8 mouse cellular contexts compared by ENCODE assay signal in the genomic region with DNA sequence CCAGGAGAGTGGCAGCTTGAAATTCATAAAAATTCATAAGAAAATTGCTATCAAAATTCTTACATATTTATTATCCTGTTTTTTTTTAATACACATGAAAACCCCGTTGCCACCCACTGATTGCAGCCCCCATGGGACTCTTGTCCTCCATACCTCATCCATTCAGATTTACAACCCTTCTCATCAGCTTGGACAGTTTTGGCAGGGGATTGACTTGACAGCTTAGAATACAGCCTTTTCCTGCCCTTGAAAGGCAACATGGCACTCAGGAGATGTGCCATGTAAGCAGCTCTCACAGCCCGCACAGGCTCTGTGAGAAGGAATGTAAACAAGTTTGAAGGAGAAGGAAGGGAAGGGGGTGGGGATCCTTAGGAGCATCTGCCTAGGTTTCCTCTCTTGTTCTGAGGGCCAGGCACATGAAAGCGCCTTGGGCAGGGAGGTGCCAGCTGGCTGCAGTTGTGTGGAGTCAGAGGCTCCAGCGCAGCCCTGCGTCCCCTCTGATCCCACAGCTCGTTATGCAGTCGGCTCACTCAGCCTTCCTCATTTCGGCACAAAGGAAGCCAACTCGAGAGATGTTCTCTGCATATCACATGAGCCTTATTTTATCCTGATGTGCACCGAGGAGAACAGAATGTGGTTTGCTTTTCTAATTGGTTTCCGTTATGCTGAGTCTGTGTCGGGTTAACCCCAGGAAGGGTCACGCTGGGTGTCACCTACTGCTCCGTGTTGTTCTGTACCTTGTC.
DNase-seq lines count a peak whose midpoint lies in the region; ATAC-seq and TF ChIP-seq lines count a peak whose summit lies in the region.

No protein-coding gene starts in this region.

- peaks cover 4% of the 10 kb centered on the region; the same call in 1 of the 2 replicates for H3K4me1 ChIP-seq in kidney, embryonic 14.5 days (ENCODE audit: control insufficient read depth, insufficient read depth, low read length)
- peaks cover 2% of the 10 kb centered on the region; the same call in 1 of the 2 replicates for H3K4me1 ChIP-seq in cortical plate, adult 2 months (ENCODE audit: control insufficient read depth, insufficient read depth, low read length)
- H3K4me1 ChIP-seq in intestine, postnatal 0 days (replicated peaks; ENCODE audit: control insufficient read depth, insufficient read depth, low read length), result 0 out of 2 replicates have a peak, but pooled peaks cover 2% of the 10 kb centered on the region
- H3K4me1 ChIP-seq in liver, embryonic 16.5 days (ENCODE audit: control insufficient read depth, low read depth, low read length), result no peaks in the 10 kb centered on the region; the same call in 1 of the 2 replicates

- ATAC-seq in kidney, embryonic 14.5 days (ENCODE audit: low FRiP score, low TSS enrichment), result no peak
- no peak for ATAC-seq in intestine, postnatal 0 days
- ATAC-seq in liver, embryonic 16.5 days (ENCODE audit: low read depth), result no peak

- TF ChIP-seq POLR2A in cortical plate, adult 2 months (IDR thresholded peaks at IDR 0.05; ENCODE audit: extremely low read depth, insufficient read depth, low read length), result no peak

- H3K4me3 ChIP-seq in kidney, embryonic 14.5 days (ENCODE audit: low read length), result no peak overlapping the region
- 0 out of 2 replicates have a peak overlapping the region, but pooled peaks have one; percentile 1 for H3K4me3 ChIP-seq in cortical plate, adult 2 months (ENCODE audit: insufficient read depth, low read length)
- H3K4me3 ChIP-seq in intestine, postnatal 0 days (ENCODE audit: low read depth, low read length), result no peak overlapping the region
- 0 out of 2 replicates have a peak overlapping the region, but pooled peaks have one; percentile 1 for H3K4me3 ChIP-seq in liver, embryonic 16.5 days (ENCODE audit: low read depth, low read length)

- H3K36me3 ChIP-seq in kidney, embryonic 14.5 days (ENCODE audit: control insufficient read depth, insufficient read depth, low read length), result no peaks in the 10 kb centered on the region
- H3K36me3 ChIP-seq in intestine, postnatal 0 days (ENCODE audit: control insufficient read depth, insufficient read depth), result no peaks in the 10 kb centered on the region
- no peaks in the 10 kb centered on the region for H3K36me3 ChIP-seq in liver, embryonic 16.5 days (ENCODE audit: control insufficient read depth, insufficient read depth)

- peak overlapping the region; percentile 23 for H3K4me2 ChIP-seq in kidney, embryonic 14.5 days (replicated peaks; ENCODE audit: low read depth, low read length)
- peak overlapping the region; percentile 40 for H3K4me2 ChIP-seq in intestine, postnatal 0 days (replicated peaks; ENCODE audit: low read depth)
- H3K4me2 ChIP-seq in liver, embryonic 16.5 days (ENCODE audit: low read depth, low read length), result 0 out of 2 replicates have a peak overlapping the region, but pooled peaks have one; percentile 7

- no peaks in the 10 kb centered on the region for H3K9me3 ChIP-seq in kidney, embryonic 14.5 days (ENCODE audit: control insufficient read depth, low read length)
- no peaks in the 10 kb centered on the region for H3K9me3 ChIP-seq in intestine, postnatal 0 days (ENCODE audit: control insufficient read depth)
- no peaks in the 10 kb centered on the region for H3K9me3 ChIP-seq in liver, embryonic 16.5 days (replicated peaks; ENCODE audit: control insufficient read depth, low read length)

- no peak overlapping the region for H3K27ac ChIP-seq in kidney, embryonic 14.5 days (ENCODE audit: low read depth, low read length)
- H3K27ac ChIP-seq in cortical plate, adult 2 months (ENCODE audit: insufficient read depth, low read length), result no peak overlapping the region
- no peak overlapping the region for H3K27ac ChIP-seq in intestine, postnatal 0 days (ENCODE audit: low read depth, low read length)
- no peak overlapping the region for H3K27ac ChIP-seq in liver, embryonic 16.5 days (ENCODE audit: low read length)

- no peak for TF ChIP-seq CTCF in cortical plate, adult 2 months (IDR thresholded peaks at IDR 0.05; ENCODE audit: extremely low read depth, insufficient read depth, low read length)
- no peak for TF ChIP-seq CTCF in intestine, postnatal 0 days (IDR thresholded peaks at IDR 0.05; ENCODE audit: low read depth)

- no peaks in the 10 kb centered on the region for H3K27me3 ChIP-seq in kidney, embryonic 14.5 days (ENCODE audit: control insufficient read depth, insufficient read depth, low read length)
- no peaks in the 10 kb centered on the region for H3K27me3 ChIP-seq in intestine, postnatal 0 days (replicated peaks; ENCODE audit: control insufficient read depth, insufficient read depth, low read length)
- H3K27me3 ChIP-seq in liver, embryonic 16.5 days (ENCODE audit: control insufficient read depth, insufficient read depth, low read depth, low read length), result no peaks in the 10 kb centered on the region; the same call in 1 of the 2 replicates

- no peak for DNase-seq in kidney, adult 11 months
- peak; percentile 12 to 48 for DNase-seq in gastrocnemius, adult 8-10 months (ENCODE audit: low spot score in 2 of 2)
- peak; percentile 36 to 46 for DNase-seq in natural killer cell, adult 2 months (ENCODE audit: low spot score in 2 of 2)
- DNase-seq in thymus, postnatal 4 days, result peak; percentile 45

- WGBS in kidney, embryonic 14.5 days, result 13% methylated on average over 14 of the region's 14 CpGs
- WGBS in intestine, postnatal 0 days, result 35% methylated on average over 14 of the region's 14 CpGs
- WGBS in liver, embryonic 16.5 days (ENCODE audit: insufficient replicate concordance), result 18% methylated on average over 14 of the region's 14 CpGs

- no peak overlapping the region for H3K9ac ChIP-seq in kidney, embryonic 14.5 days (ENCODE audit: low read depth, low read length)
- H3K9ac ChIP-seq in intestine, postnatal 0 days (ENCODE audit: low read depth, low read length), result no peak overlapping the region
- no peak overlapping the region for H3K9ac ChIP-seq in liver, embryonic 16.5 days (ENCODE audit: low read depth, low read length)

Comparison
In these comparisons a context has a peak if more than half of its experiments do, and no peak if none do; other contexts are left out.
1. H3K4me3 ChIP-seq: peak in cortical plate, adult 2 months (single experiment) and liver, embryonic 16.5 days (single experiment); none in kidney, embryonic 14.5 days (single experiment) and intestine, postnatal 0 days (single experiment).
2. Peak in every context shown above with its lines, with median percentiles within 50 percentile points of each other: H3K4me2 ChIP-seq.